Mouse (Mus musculus): ENCODE measurements at regions not wholly inside any gene's neighbourhood (a gene's known extent, or its start where the extent isn't known, plus 50 kb on each side); places are given as distances from the start of the nearest gene placed in this dataset.

DNA sequence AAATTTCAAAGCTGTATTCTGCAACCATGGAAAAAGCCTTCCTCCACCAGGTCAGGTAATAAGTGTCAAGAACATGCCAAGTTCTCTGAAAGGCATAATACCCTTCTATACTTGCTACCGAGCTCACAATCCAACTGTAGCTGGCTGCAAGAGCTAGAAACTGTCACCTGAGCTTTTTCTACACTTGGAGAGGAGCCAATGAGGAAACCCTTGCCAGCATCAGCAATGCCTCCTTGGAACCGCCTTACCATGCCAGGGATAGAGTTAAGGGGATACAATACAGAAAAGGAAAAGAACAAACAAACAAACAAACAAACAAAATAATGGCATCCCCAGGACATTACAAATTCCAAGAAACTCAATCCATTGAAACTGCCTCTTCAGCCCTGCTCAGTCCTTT lies 62.5 kb upstream of the Ccn2 start:
- no peak overlapping the region for H3K9ac ChIP-seq (replicated peaks; ENCODE audit: low read length, poor library complexity, severe bottlenecking)
- H3K9me3 ChIP-seq (ENCODE audit: low read length) = no peaks in the 10 kb centered on the region
- ATAC-seq (ENCODE audit: low FRiP score) (no peak), DNase-seq (ENCODE audit: low spot score) (no peak)
- no peak overlapping the region for H3K4me3 ChIP-seq (ENCODE audit: low read depth, low read length)
- H3K4me2 ChIP-seq (ENCODE audit: low read depth, low read length, poor library complexity, severe bottlenecking) = no peak overlapping the region
- no peak for TF ChIP-seq CTCF (IDR thresholded peaks at IDR 0.05)
- H3K4me1 ChIP-seq (ENCODE audit: insufficient read depth, low read length) = no peaks in the 10 kb centered on the region
- H3K36me3 ChIP-seq (ENCODE audit: insufficient read depth, low read length) = no peaks in the 10 kb centered on the region
- 70% methylated on average over 2 of the region's 2 CpGs for WGBS
- H3K27ac ChIP-seq (ENCODE audit: low read depth, low read length) = no peak overlapping the region
- no peaks in the 10 kb centered on the region for H3K27me3 ChIP-seq (ENCODE audit: insufficient read depth, low read length)

DNA sequence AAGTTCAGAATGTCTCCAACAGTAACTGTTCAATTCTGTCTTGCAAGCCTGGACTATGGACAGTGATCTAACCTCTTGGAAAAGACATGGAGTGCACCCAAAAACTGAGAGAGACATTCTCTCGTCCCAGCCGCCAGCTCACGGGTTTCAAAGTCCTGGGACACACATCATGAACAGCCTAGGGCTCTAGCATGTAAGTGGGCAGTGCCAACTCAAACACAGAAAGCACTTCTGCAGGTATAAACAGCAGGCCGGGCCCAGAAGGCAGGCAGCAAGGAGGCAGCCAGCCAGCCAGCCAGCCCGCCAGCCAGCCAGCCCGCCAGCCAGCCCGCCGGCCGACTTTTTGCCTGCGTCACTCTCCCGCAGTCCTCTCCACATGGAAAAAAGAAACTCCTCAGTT lies 60.3 kb upstream of the Ccn2 start:
- DNase-seq (ENCODE audit: low spot score) = no peak
- ATAC-seq (ENCODE audit: low FRiP score) = no peak
- Histone ChIP-seq H3K4me2 (ENCODE audit: low read depth, low read length, poor library complexity, severe bottlenecking) (no peak overlapping the region), H3K27ac (ENCODE audit: low read depth, low read length) (no peak overlapping the region), H3K4me3 (ENCODE audit: low read depth, low read length) (no peak overlapping the region), H3K9ac (replicated peaks; ENCODE audit: low read length, poor library complexity, severe bottlenecking) (no peak overlapping the region), H3K36me3 (ENCODE audit: insufficient read depth, low read length) (no peaks in the 10 kb centered on the region), H3K9me3 (ENCODE audit: low read length) (no peaks in the 10 kb centered on the region), H3K27me3 (ENCODE audit: insufficient read depth, low read length) (no peaks in the 10 kb centered on the region), H3K4me1 (ENCODE audit: insufficient read depth, low read length) (no peaks in the 10 kb centered on the region)
- no peak for TF ChIP-seq CTCF (IDR thresholded peaks at IDR 0.05)
- 92% methylated on average over 11 of the region's 11 CpGs for WGBS

DNA sequence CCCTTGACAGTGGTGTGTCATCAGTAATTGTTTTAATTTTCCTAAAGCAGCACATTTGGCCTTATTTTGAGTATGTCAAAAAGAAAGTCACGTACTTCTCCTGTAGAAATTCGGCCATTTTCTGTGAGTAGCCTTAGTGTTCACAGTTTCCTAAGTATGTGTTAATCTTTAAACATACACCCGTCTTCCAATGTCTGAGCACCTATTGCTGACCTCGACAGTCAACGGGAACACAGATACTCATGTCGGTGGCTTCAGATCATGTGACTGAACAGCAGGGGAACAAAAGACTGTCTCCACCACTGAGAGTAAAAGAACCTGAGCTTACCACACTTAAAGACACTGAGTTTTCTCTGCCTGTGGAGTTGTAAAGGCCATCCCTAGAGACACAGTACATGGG lies 59.8 kb upstream of the Ccn2 start:
- no peak for TF ChIP-seq CTCF (IDR thresholded peaks at IDR 0.05)
- Histone ChIP-seq H3K4me3 (ENCODE audit: low read depth, low read length) (no peak overlapping the region), H3K27me3 (ENCODE audit: insufficient read depth, low read length) (no peaks in the 10 kb centered on the region), H3K9me3 (ENCODE audit: low read length) (no peaks in the 10 kb centered on the region), H3K4me1 (ENCODE audit: insufficient read depth, low read length) (no peaks in the 10 kb centered on the region), H3K4me2 (ENCODE audit: low read depth, low read length, poor library complexity, severe bottlenecking) (no peak overlapping the region), H3K27ac (ENCODE audit: low read depth, low read length) (no peak overlapping the region), H3K36me3 (ENCODE audit: insufficient read depth, low read length) (no peaks in the 10 kb centered on the region), H3K9ac (replicated peaks; ENCODE audit: low read length, poor library complexity, severe bottlenecking) (no peak overlapping the region)
- WGBS = 90% methylated on average over 6 of the region's 6 CpGs
- no peak for DNase-seq (ENCODE audit: low spot score)
- no peak for ATAC-seq (ENCODE audit: low FRiP score)

DNA sequence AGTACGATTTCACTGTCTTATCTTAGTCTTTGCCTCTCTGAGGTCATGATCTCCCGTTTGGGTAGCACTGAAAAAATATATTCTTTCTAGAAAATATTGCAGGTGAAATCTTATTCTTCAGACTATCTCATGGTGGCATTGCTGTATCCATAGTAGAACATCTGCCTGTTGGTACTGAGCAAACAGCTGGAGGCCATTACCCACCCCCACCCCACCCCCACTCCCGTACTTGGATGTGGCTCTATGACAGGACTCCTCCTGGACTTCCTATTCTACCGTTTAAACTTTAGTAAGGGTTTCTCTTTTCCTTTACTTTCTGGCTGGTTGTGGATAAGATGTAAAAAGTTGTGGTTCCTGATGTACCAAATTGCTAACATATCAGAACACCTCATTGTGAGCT lies 53.3 kb upstream of the Ccn2 start:
- no peaks in the 10 kb centered on the region for H3K4me1 ChIP-seq (ENCODE audit: insufficient read depth, low read length)
- no peak overlapping the region for H3K4me2 ChIP-seq (ENCODE audit: low read depth, low read length, poor library complexity, severe bottlenecking)
- DNase-seq (ENCODE audit: low spot score) (no peak), ATAC-seq (ENCODE audit: low FRiP score) (no peak)
- 87% methylated on average over 4 of the region's 4 CpGs for WGBS
- H3K36me3 ChIP-seq (ENCODE audit: insufficient read depth, low read length) = no peaks in the 10 kb centered on the region
- H3K27me3 ChIP-seq (ENCODE audit: insufficient read depth, low read length) = no peaks in the 10 kb centered on the region
- no peak overlapping the region for H3K27ac ChIP-seq (ENCODE audit: low read depth, low read length)
- no peak overlapping the region for H3K4me3 ChIP-seq (ENCODE audit: low read depth, low read length)
- TF ChIP-seq CTCF (IDR thresholded peaks at IDR 0.05) = no peak
- H3K9ac ChIP-seq (replicated peaks; ENCODE audit: low read length, poor library complexity, severe bottlenecking) = no peak overlapping the region
- H3K9me3 ChIP-seq (ENCODE audit: low read length) = no peaks in the 10 kb centered on the region

Measured in midbrain, postnatal 0 days (tissue).